Mouse (Mus musculus) G1E (cell line): ENCODE data around the gene Olfr1126. TPM values are rescaled to one million over a fixed set of nuclear protein-coding genes. Genes with fewer than 3 reads are reported as not detected.

Experiments used
- ATAC-seq: 2 replicates; pipeline ENCODE4 v1.8.0; 2016; ENCODE audit warnings: mild to moderate bottlenecking; ENCODE audit not compliant: insufficient number of reproducible peaks, poor library complexity, low FRiP score, severe bottlenecking; ENCODE audit errors: extremely low read depth
- DNase-seq: peaks from one replicate; pipeline ENCODE4 v3.0.0; 2012; ENCODE audit warnings: low spot score
- H3K27me3 ChIP-seq: 2 replicates; pipeline ENCODE4 v1.6.1; 2012; ENCODE audit warnings: mild to moderate bottlenecking, low read length, inconsistent platforms; ENCODE audit not compliant: insufficient read depth
- H3K36me3 ChIP-seq: replicated peaks from 2 replicates; pipeline ENCODE3; 2012; ENCODE audit warnings: mild to moderate bottlenecking, inconsistent platforms
- H3K4me1 ChIP-seq: 2 replicates; pipeline ENCODE4 v1.6.1; 2012; ENCODE audit warnings: low read depth, low read length, inconsistent platforms, mixed read lengths; ENCODE audit not compliant: insufficient read depth
- H3K4me3 ChIP-seq: 2 replicates; pipeline ENCODE4 v1.5.1; 2012; ENCODE audit warnings: low read depth, mild to moderate bottlenecking, inconsistent platforms, low read length, moderate library complexity, mixed read lengths
- H3K9me3 ChIP-seq: replicated peaks from 2 replicates; pipeline ENCODE4 v1.6.1; 2012; ENCODE audit warnings: inconsistent platforms
- CTCF ChIP-seq: IDR thresholded peaks from 2 replicates; pipeline ENCODE4 v1.5.1; 2012; ENCODE audit warnings: low read depth, low read length, inconsistent platforms, mixed read lengths
- GATA1 ChIP-seq: IDR thresholded peaks from 2 replicates; pipeline ENCODE4 v1.6.1; 2012; ENCODE audit warnings: borderline replicate concordance, low read length, inconsistent platforms, mixed read lengths
- GATA2 ChIP-seq: IDR thresholded peaks from 2 replicates; pipeline ENCODE4 v1.6.1; 2012; ENCODE audit warnings: low read depth, low read length, inconsistent platforms, borderline replicate concordance
- POLR2AphosphoS5 ChIP-seq: IDR thresholded peaks from 2 replicates; pipeline ENCODE4 v1.6.1; 2012; ENCODE audit warnings: low read depth, low read length, inconsistent platforms; ENCODE audit not compliant: insufficient replicate concordance
- TAL1 ChIP-seq: conservative IDR thresholded peaks from 2 replicates; pipeline ENCODE4 v1.6.1; 2012; ENCODE audit warnings: low read depth, low read length, inconsistent platforms, mixed read lengths
- polyA plus RNA-seq: library from polyadenylated mRNA; stranded (reverse); fragments of >175 nt; gene quantifications from 2 replicates; pipeline ENCODE4 v1.2.3, GENCODE M21; 2012
- total RNA-seq, 2 experiments: library from RNA; stranded (forward) in 1 of 2; stranded (reverse) in 1 of 2; fragments of 200-1000 nt in 1 of 2; fragments of >200 nt in 1 of 2; fragmentation: Nextera tagmentation in 1 of 2; gene quantifications; 2 replicates each; pipeline ENCODE4 v1.2.3; 2014 to 2017

The Olfr1126 gene
- not detected in 2 replicates for total RNA-seq (2014; fragmentation: Nextera tagmentation)
- total RNA-seq (2017): 0.27 TPM in 1 of 2 replicates, not detected in the other
- polyA plus RNA-seq: not detected in 2 replicates

DNA sequence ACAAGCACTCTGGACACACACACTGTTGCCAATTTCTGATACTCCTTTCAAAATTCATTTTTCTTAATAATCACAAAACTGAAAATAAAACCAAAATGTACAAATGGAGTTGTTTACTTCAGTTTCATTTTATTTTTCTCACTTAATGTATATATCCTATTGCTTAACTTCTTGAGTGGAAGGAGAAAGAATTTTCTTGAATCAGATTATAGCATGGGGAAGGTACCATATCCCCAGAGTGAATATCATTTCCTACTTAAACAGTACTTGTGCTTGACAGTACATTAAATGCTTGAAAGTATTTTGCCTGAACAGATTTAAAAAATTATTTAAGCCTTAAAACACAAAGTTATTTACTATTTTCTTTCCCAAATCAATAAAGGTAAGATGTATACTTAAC, at the start of gene Olfr1126:
Gene Olfr1126 (plus strand): TSS at position 301 of the 400 bp plus-strand sequence.
- no peak for TF ChIP-seq GATA2
- ATAC-seq (no peak), DNase-seq (no peak)
- H3K36me3 ChIP-seq: no peaks in the 10 kb centered on the region
- no peaks in the 10 kb centered on the region for H3K9me3 ChIP-seq
- no peaks in the 10 kb centered on the region for H3K4me1 ChIP-seq
- no peaks in the 10 kb centered on the region for H3K27me3 ChIP-seq
- no peak within 1 kb of the TSS for H3K4me3 ChIP-seq

DNA sequence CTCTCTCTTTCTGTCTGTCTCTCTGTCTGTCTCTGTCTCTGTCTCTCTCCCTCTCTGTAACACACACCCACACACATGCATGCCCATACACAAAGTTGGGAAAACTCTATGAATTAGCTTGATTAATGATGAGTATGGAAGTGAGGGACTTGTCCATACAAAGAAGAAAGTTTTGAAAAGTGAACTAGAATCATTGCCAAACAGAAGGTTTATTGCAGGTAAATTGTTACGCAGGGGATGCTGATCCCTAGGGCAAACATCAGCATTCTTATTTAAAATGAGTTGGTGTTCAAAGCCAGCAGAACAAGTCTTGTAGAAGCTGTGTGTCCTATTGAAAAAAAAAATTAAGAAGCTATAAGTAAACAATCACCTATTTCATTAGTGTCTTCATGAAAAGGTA, 37.4 kb upstream of the Olfr1126 start, which contains the start of gene Olfr1123:
Gene Olfr1123 (plus strand): TSS at position 301 of the 400 bp plus-strand sequence.
- Histone ChIP-seq H3K36me3 (no peaks in the 10 kb centered on the region), H3K27me3 (no peaks in the 10 kb centered on the region), H3K9me3 (no peaks in the 10 kb centered on the region), H3K4me3 (no peak within 1 kb of the TSS), H3K4me1 (no peaks in the 10 kb centered on the region)
- no peak for DNase-seq
- no peak for ATAC-seq
- TF ChIP-seq GATA1 (no peak), CTCF (no peak), POLR2AphosphoS5 (no peak), TAL1 (no peak), GATA2 (no peak)

DNA sequence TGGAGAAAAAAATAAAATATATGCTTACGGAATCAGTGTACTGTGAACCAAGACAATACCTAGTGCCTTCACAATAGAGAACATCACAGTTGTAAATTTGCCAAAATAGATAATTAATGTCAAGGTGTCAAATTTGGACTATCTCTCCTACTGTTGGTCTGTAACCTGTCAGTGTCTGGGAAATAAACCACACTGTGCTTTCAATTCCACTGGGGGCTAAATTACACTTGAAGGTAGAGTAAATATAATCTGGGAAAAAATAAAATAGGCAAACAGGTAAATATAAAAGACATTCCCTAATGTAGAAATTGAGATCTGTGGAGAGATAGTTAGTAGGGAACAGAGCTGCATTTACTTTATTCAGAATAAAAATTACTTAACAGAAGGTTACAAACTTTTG, 23.8 kb upstream of the Olfr1126 start, which contains the start of gene Olfr1124:
Gene Olfr1124 (plus strand): TSS at position 301 of the 400 bp plus-strand sequence.
- Histone ChIP-seq H3K36me3 (no peaks in the 10 kb centered on the region), H3K27me3 (no peaks in the 10 kb centered on the region), H3K4me3 (no peak within 1 kb of the TSS), H3K4me1 (no peaks in the 10 kb centered on the region), H3K9me3 (0 out of 2 replicates have a peak, but pooled peaks cover 2% of the 10 kb centered on the region)
- DNase-seq: no peak
- ATAC-seq: no peak
- TF ChIP-seq GATA1 (no peak), POLR2AphosphoS5 (no peak), CTCF (no peak), TAL1 (no peak), GATA2 (no peak)

DNA sequence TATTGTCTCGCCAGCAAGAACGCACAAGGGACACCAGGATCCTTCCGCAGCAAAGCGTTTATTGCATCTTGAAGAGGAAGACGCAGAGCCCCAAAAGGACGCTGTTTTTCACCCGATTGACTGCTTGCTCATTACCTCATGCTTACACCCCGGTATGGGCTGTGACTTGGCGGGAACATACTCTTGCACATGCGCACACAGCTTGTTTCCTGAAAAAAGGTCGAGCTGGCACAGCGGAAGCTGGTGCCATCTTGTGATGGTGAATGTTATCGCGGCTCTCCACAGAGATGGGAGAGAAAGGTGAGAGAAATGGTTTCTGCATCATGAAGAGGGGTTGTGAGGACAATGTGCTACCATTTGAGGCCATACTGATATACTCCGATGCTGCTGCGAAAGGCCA, 16.0 kb upstream of the Olfr1126 start:
- no peaks in the 10 kb centered on the region for H3K4me1 ChIP-seq
- DNase-seq (no peak), ATAC-seq (no peak)
- H3K36me3 ChIP-seq: no peaks in the 10 kb centered on the region
- no peak overlapping the region for H3K4me3 ChIP-seq
- peaks cover 10% of the 10 kb centered on the region for H3K9me3 ChIP-seq
- TF ChIP-seq POLR2AphosphoS5 (no peak), GATA2 (no peak), TAL1 (no peak), GATA1 (no peak), CTCF (no peak)
- no peaks in the 10 kb centered on the region for H3K27me3 ChIP-seq

DNA sequence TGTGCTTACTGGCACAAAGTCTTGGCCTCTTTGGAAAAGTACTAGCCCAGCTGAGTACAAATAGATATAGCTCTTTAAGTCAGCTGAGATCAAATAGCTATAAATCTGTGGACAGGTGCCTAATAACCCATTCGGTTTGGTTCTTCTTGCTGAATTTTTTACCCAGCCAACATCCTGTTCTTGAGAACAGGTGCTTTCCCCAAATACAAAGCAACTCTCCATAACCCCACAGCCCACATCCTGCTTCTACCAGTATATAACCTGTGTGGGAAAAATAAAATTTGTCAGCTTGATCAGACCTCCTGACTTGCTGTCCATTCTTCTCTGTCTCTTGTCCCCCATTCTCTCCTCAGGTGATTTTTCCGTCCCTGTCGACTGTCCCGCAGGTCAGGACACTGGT, 8.0 kb downstream of the Olfr1126 start:
- DNase-seq: no peak
- TF ChIP-seq TAL1 (no peak), CTCF (no peak), GATA1 (no peak), GATA2 (no peak), POLR2AphosphoS5 (no peak)
- Histone ChIP-seq H3K27me3 (no peaks in the 10 kb centered on the region), H3K36me3 (no peaks in the 10 kb centered on the region), H3K4me1 (no peaks in the 10 kb centered on the region), H3K4me3 (no peak overlapping the region), H3K9me3 (peaks cover 3% of the 10 kb centered on the region; the same call in 1 of the 2 replicates)
- no peak for ATAC-seq

DNA sequence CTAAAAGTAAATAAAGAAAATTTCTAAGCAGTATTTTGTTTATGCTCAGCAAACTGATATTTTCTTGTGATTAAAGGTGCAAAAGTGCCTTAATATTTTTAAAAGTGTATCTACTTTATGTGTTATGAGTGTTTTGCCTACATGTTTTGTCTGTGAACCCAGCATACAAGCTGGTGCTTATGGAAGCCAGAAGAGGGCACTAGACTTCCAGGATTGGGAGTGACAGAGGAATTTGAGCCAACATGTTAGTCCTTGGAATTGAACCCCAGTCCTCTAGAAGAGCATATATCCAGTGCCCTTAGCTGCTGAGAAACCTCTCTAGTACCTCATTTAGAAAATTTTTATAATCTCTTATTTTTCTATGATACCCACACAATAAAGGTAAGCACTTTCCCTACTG, 26.4 kb downstream of the Olfr1126 start:
- H3K4me3 ChIP-seq: no peak overlapping the region

More for the DNA sequence above, 26.4 kb downstream of the Olfr1126 start:
- Histone ChIP-seq H3K36me3 (no peaks in the 10 kb centered on the region), H3K27me3 (no peaks in the 10 kb centered on the region), H3K4me1 (no peaks in the 10 kb centered on the region), H3K9me3 (peaks cover 10% of the 10 kb centered on the region)
- TF ChIP-seq CTCF: no peak
- TF ChIP-seq GATA1: no peak
- no peak for TF ChIP-seq POLR2AphosphoS5
- TF ChIP-seq GATA2: no peak
- TF ChIP-seq TAL1: no peak
- ATAC-seq (no peak), DNase-seq (no peak)
